Mouse (Mus musculus) fibroblast of lung, adult 2 months (primary cell): Measurements from ENCODE around the gene Mif4gd.

ENCODE experiments used
- DNase-seq: peaks from one replicate; pipeline ENCODE4 v3.0.0-alpha.2; 2011; ENCODE audit warnings: low read depth

Mif4gd gene

GRCm38 (mm10) chr11:115632247-115632646 lies 19.5 kb upstream of the Mif4gd start:
- DNase-seq = no peak

- no peak for DNase-seq
Observed at GRCm38 (mm10) chr11:115631505-115631890, 18.7 kb upstream of the Mif4gd start.

DNA sequence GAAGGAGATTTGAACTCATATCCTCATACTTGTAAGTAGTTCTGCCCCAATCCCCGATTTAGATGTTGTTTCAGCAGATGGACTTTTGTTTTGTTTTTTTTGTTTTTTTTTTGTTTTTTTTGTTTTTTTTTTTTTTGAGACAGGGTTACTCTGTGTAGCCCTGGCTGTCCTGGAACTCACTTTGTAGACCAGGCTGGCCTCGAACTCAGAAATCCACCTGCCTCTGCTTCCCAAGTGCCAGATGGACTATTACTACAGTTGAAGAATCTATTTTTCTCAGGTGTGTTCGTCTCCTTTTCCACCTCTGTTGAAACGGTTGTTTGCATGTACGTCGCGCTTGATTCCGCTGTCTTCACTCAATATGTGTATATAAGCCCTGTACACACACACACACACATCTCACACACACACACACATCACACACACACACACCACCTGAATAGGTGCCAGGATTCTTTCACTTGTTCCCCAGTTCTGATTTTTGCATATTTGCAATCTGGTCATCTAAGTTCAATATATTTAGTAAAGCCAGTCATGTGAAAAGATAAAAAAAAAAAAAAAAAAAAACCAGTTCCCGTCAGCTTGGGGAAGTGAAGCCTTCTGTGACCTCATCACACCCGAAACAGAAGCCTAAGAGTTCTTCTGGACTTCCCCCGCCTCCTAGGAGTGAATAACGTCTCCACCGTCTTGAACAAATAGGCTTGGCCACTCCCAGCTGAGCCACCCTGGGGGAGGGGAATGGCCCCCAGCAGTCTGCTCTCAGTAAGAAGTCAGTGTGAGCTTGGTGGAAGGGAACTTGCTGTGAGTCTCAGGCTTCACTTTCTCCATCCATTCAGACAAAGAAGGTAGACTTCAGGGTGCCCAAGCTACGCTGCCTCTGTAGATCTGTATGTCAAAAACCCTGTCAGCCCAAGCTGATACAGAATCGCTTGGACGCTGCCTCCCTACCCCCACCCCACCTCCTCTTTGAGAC lies 18.0 kb upstream of the Mif4gd start:
- DNase-seq = no peak

DNA sequence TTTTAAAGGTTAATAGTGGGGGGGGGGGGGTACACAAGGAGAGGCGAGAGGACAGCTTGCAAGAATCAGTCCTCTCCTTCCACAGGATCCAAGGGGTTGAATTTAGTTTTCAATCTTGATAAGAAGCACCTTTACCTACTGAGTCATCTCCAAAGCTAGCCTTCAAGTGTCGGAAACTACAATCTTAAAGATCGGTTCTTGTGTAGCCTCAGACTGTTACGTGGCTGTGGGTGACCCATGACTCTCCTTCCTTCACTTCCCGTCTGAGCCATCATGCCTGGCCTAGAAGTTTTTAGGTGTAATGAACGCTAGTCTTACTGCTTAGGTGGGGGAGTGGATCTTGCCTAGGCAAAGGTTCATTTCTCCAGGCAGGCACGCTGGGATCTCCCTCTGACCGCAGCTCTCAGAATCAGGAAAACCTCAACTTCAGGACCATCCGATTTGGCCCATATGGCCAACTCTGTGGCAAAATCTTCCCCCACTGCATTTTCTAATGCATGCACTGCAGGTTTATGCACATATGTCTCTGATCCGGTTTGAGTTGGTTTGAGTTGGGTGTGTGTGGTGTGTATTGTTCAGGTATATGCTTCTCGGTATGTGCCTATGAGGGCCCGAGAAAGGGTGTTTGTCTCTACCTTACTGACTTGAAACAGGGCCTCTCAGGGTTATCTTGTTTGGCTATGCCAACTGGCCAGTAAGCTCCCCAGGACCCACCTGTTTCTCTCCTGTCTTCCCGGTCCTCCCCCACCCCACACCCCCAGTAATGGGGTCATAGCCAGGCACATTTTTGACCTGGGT lies 17.2 kb upstream of the Mif4gd start:
- DNase-seq = no peak

DNA sequence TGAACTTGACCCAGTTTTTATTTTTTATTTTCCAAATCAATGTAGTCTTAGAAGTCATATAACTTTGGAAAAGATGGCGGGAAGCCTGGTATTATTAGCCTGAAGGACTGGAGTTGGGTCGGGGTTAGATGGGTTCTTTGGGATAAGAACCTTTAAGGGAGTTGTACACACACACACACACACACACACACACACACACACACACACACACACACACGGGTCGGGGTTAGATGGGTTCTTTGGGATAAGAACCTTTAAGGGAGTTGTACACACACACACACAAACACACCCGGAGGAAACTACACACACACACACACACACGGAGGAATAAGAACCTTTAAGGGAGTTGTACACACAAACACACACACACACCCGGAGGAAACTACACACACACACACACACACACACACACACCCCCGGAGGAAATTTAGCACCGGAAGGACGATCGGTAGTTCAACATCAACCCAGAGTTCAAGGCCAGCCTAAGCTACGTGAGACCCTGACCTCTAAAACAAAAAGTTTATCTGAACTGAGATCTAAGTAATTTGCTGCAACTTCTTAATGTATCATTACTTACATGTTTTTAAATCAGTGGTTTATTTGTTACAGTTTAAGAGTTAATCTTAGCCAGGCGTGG lies 15.8 kb upstream of the Mif4gd start:
- DNase-seq = no peak

DNA sequence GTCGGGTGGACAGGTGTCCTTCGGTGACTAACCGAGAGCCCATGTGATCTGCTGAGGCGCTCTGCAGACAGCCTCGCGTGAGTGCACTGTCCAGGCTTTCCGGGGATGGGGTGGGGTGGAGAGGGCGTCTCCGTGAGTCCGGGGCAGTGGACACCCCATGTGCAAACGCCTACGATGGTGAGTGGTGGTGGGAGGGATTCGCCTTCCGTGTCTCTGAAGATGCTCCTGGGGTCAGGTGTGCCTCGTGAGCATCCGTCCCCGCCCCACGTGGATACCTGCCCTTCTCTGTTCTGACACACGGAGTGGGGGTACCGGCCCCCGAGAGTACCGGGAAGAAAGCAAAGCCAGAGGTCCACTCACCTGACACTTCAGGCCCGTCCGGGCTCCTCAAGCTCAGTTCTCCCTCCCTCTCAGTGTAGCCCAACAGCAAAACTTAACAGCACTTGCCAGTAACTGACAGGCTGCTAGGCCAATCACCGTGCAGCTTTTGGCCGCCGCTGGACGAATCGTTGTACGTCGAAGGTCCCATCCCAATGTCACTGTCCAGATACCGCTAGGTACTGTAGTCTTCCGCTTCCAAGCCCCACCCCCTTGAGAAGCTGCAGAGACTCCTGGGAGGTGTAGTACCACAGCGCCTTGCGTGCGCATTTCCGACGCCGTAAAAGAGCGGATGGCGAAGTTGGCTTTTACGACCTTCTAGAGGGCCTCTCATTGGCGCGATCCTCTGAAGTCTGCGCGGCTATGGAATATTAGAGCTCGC lies 15.1 kb upstream of the Mif4gd start, which contains the start of gene Slc25a19:
Gene Slc25a19, minus strand, starts transcription at position 591 of the 760 bp plus-strand sequence.
- peak; percentile 100 for DNase-seq

- DNase-seq = no peak
Observed at GRCm38 (mm10) chr11:115626824-115627616, 14.3 kb upstream of the Mif4gd start.

DNA sequence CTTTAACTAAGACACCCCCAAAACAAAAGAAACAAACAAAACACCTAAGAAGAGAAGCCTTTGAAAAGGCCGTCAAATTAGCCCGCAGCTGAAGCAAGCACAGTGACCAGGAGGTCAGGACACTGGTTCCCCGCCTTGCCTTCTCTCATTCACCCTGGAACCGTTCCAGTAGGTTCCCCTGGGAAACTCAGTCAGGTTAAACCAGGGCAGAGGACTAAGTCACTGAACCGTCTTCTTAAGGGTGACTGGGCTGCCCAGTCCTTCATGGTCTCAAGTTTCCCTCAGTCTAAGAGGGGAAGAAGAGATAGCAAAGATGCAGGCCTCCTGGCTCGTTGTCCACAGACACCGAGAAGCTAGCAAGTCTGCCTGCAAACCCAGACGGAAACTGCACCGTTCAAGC lies 13.1 kb upstream of the Mif4gd start:
- DNase-seq = no peak

GRCm38 (mm10) chr11:115623487-115624070 lies 10.8 kb upstream of the Mif4gd start:
- DNase-seq = no peak

DNA sequence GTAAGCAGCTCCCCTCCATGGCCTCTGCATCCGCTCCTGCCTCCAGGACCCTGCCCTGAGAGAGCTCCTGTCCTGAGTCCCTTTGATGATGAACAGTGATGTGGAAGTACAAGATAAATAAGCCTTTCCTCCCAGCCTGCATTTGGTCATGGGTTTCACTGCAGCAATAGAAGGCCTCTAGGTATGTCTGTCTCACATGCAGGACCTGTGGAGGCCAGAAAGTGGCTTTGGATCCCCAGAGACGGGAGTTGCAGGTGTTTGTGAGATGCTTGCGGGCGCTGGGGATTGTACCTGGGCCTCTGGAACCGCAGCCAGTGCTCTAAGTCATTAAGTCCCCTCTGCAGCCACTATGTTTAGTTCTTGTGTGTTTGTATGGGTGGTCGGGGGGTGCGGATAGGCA lies 7.2 kb upstream of the Mif4gd start:
- DNase-seq = no peak

GRCm38 (mm10) chr11:115618732-115619516 lies 6.2 kb upstream of the Mif4gd start:
- no peak for DNase-seq

DNA sequence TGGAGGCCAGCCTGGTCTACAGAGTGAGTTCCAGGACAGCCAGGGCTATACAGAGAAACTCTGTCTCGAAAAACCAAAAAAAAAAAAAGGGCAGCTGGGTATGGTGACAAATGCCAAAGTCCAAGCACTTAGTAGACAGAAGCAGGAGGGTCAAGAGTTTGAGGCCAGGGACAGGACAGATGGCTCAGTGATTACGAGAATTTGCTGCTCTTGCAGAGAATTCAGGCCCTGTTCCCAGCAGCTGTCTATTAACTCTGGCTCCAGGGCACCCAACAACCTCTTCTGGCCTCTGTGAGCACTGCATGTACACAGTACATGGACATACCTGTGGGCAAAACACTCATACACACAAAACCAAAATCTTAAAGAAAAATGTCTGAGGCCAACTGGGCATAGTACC lies 5.2 kb upstream of the Mif4gd start:
- DNase-seq = no peak

GRCm38 (mm10) chr11:115616893-115617292 lies 4.1 kb upstream of the Mif4gd start:
- DNase-seq = no peak

DNA sequence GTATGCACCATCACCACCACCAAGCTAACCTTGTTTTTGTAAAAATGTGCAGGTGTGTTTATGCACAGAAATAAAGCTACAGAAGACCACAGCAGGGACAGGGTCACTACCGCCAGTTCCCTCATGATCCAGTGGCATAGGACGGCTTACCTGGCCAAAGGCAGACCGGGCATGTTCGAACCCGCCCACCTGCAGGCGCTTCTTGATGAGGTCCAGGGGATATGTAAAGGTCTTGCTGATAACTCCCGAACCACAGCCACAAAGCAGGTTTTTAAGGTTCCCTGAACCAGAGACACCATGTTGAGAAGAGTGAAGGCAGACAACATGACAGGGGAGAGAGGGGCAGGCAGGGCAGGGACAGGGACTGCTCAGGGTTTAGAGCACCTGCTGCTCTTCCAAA lies 3.6 kb upstream of the Mif4gd start:
- no peak for DNase-seq

GRCm38 (mm10) chr11:115615875-115616274 lies 3.1 kb upstream of the Mif4gd start:
- no peak for DNase-seq

- DNase-seq = no peak
Observed at GRCm38 (mm10) chr11:115615108-115615825, 2.5 kb upstream of the Mif4gd start.

GRCm38 (mm10) chr11:115614346-115615107 lies 1.8 kb upstream of the Mif4gd start:
- DNase-seq = no peak
